27 mouse cellular contexts compared by ENCODE assay signal in the genomic region with DNA sequence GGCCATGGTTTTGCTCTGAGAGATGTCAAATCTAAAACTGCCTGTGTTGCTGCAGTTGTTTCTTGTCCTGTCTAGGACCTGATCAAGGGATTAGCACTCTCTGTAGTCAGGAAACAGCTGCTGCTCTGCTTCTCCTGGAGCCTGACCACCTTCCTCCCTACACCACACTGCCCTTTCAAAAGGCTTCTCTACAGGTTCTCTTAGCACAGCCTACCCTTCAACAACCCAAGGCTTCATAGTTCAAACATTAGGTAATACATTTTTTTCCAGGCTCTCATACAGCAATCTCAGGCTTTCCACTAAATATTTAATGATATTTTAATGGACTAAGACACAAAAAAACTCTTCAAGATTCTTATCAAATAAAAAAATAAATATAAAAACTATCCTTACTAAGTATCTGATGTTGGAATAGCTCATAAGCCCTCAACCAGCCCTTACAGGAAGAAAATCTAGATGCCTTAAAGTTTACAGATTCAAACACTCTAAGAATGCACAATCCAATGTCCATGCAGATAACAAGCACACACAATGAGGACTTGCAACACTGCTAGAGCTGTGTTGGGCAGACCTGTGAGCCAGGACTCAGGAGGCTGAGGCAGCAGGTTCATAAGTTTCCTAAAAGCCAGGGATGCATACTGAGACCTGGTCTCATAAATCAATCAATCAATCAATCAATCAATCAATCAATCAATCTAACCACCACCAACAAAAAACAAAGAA. TPM values are rescaled to one million over a fixed set of nuclear protein-coding genes. Genes with fewer than 3 reads are reported as not detected.
DNase-seq lines count a peak whose midpoint lies in the region; ATAC-seq and TF ChIP-seq lines count a peak whose summit lies in the region.
"Had no signal": no experiment of that assay in that cellular context is flagged by ENCODE, and none has a peak within 500 bp of the region (broad histone marks: within the 10 kb centered on the region; RNA-seq: fewer than 3 reads in every experiment).

No protein-coding gene starts in this region.

- H3K4me3 ChIP-seq in kidney, adult 2 months (ENCODE audit: insufficient read depth, low read depth, low read length) = no peak overlapping the region
- no peak overlapping the region for H3K4me3 ChIP-seq in lung, embryonic 14.5 days (ENCODE audit: low read depth, low read length)
- no peak overlapping the region for H3K4me3 ChIP-seq in stomach, embryonic 15.5 days (replicated peaks)
- no peak overlapping the region for H3K4me3 ChIP-seq in stomach, postnatal 0 days (ENCODE audit: low read depth, low read length)
- H3K4me3 ChIP-seq: embryonic facial prominence, embryonic 13.5 days; erythroblast, embryonic 14.5 days; forebrain, embryonic 12.5 days; heart, adult 2 months; limb, embryonic 13.5 days; neural tube, embryonic 15.5 days had no signal

- H3K27ac ChIP-seq in kidney, adult 2 months (ENCODE audit: insufficient read depth, low read depth, low read length) = peak overlapping the region; percentile 71
- H3K27ac ChIP-seq in lung, embryonic 14.5 days (ENCODE audit: low read depth) = peak overlapping the region; percentile 34; the same call in 1 of the 2 replicates
- H3K27ac ChIP-seq in stomach, embryonic 15.5 days = no peak overlapping the region
- no peak overlapping the region for H3K27ac ChIP-seq in stomach, postnatal 0 days (replicated peaks)
- H3K27ac ChIP-seq: embryonic facial prominence, embryonic 13.5 days; forebrain, embryonic 12.5 days; heart, adult 2 months; limb, embryonic 13.5 days; neural tube, embryonic 15.5 days had no signal

- peaks cover 2% of the 10 kb centered on the region for H3K36me3 ChIP-seq in kidney, adult 2 months (ENCODE audit: control insufficient read depth, insufficient read depth, low read length)
- no peaks in the 10 kb centered on the region for H3K36me3 ChIP-seq in lung, embryonic 14.5 days (ENCODE audit: insufficient read depth)
- H3K36me3 ChIP-seq in stomach, embryonic 15.5 days = no peaks in the 10 kb centered on the region
- H3K36me3 ChIP-seq in stomach, postnatal 0 days (ENCODE audit: control insufficient read depth, insufficient read depth, low read length) = no peaks in the 10 kb centered on the region
- H3K36me3 ChIP-seq: embryonic facial prominence, embryonic 13.5 days; limb, embryonic 13.5 days; neural tube, embryonic 15.5 days had no signal

- no peak for TF ChIP-seq POLR2A in kidney, adult 2 months (IDR thresholded peaks at IDR 0.05; ENCODE audit: low read depth, low read length)

- DNase-seq in kidney, adult 2 months = no peak
- DNase-seq in kidney, postnatal 10 days = no peak
- DNase-seq in lung, embryonic 14.5 days = no peak
- DNase-seq in lung, adult 18-20 months = no peak
- no peak for DNase-seq in stomach, postnatal 0 days (ENCODE audit: low spot score)
- DNase-seq in spleen, postnatal 36 days (ENCODE audit: low spot score in 2 of 2) = no peak
- DNase-seq: adrenal gland, postnatal 14 days; cerebellum, adult 2 months; cerebellum, postnatal 25 days; embryo, embryonic 11 days; gastrocnemius, postnatal 36 days; heart, adult 2 months; heart, postnatal 4 days; kidney, adult 18-20 months; kidney, postnatal 36 days; lung, postnatal 10 days; right cerebral cortex, adult 18-20 months; right cerebral cortex, postnatal 4 days; thymus, adult 2 months; thymus, postnatal 4 days had no signal

- H3K27me3 ChIP-seq in kidney, adult 2 months (replicated peaks; ENCODE audit: control insufficient read depth, insufficient read depth, low read length) = no peaks in the 10 kb centered on the region
- H3K27me3 ChIP-seq in lung, embryonic 14.5 days (ENCODE audit: insufficient read depth, low read length) = no peaks in the 10 kb centered on the region
- no peaks in the 10 kb centered on the region for H3K27me3 ChIP-seq in stomach, embryonic 15.5 days (replicated peaks)
- H3K27me3 ChIP-seq in stomach, postnatal 0 days (ENCODE audit: control insufficient read depth, insufficient read depth, low read length) = no peaks in the 10 kb centered on the region
- H3K27me3 ChIP-seq: embryonic facial prominence, embryonic 13.5 days; forebrain, embryonic 12.5 days; limb, embryonic 13.5 days; neural tube, embryonic 15.5 days had no signal

- H3K9ac ChIP-seq in lung, embryonic 14.5 days = no peak overlapping the region
- no peak overlapping the region for H3K9ac ChIP-seq in stomach, embryonic 15.5 days
- no peak overlapping the region for H3K9ac ChIP-seq in stomach, postnatal 0 days (ENCODE audit: low read length)
- H3K9ac ChIP-seq: embryonic facial prominence, embryonic 13.5 days; forebrain, embryonic 12.5 days; limb, embryonic 13.5 days; neural tube, embryonic 15.5 days had no signal

- peaks cover 37% of the 10 kb centered on the region for H3K4me1 ChIP-seq in kidney, adult 2 months (ENCODE audit: control insufficient read depth, insufficient read depth, low read length)
- no peaks in the 10 kb centered on the region for H3K4me1 ChIP-seq in lung, embryonic 14.5 days (ENCODE audit: insufficient read depth)
- peaks cover 2% of the 10 kb centered on the region; the same call in 1 of the 2 replicates for H3K4me1 ChIP-seq in stomach, embryonic 15.5 days
- H3K4me1 ChIP-seq in stomach, postnatal 0 days (replicated peaks; ENCODE audit: control insufficient read depth, insufficient read depth) = no peaks in the 10 kb centered on the region
- H3K4me1 ChIP-seq: neural tube, embryonic 15.5 days had no signal

- no peaks in the 10 kb centered on the region for H3K9me3 ChIP-seq in lung, embryonic 14.5 days (ENCODE audit: low read depth, low read length)
- H3K9me3 ChIP-seq in stomach, embryonic 15.5 days = no peaks in the 10 kb centered on the region
- H3K9me3 ChIP-seq in stomach, postnatal 0 days (ENCODE audit: control insufficient read depth, low read length) = no peaks in the 10 kb centered on the region
- H3K9me3 ChIP-seq: embryonic facial prominence, embryonic 13.5 days; forebrain, embryonic 12.5 days; limb, embryonic 13.5 days; neural tube, embryonic 15.5 days had no signal

- peak; percentile 53; the same call in 1 of the 2 replicates for ATAC-seq in lung, embryonic 14.5 days (ENCODE audit: insufficient read depth)
- 0 out of 2 replicates have a peak, but pooled peaks have one; percentile 41 for ATAC-seq in stomach, embryonic 15.5 days (ENCODE audit: insufficient read depth, low FRiP score, low read depth)
- no peak for ATAC-seq in stomach, postnatal 0 days (ENCODE audit: low FRiP score, low TSS enrichment)
- ATAC-seq: CD4-positive, CD25-positive, alpha-beta regulatory T cell, adult 4 months had no signal

- TF ChIP-seq CTCF in kidney, adult 2 months (conservative IDR thresholded peaks at IDR 0.05; ENCODE audit: insufficient read depth, insufficient read length, low read depth, low read length) = no peak
- no peak for TF ChIP-seq CTCF in lung, embryonic 14.5 days (IDR thresholded peaks at IDR 0.05; ENCODE audit: low read depth)
- no peak for TF ChIP-seq CTCF in stomach, postnatal 0 days (IDR thresholded peaks at IDR 0.05; ENCODE audit: low read depth)

- no peak for TF ChIP-seq EP300 in stomach, postnatal 0 days (optimal IDR thresholded peaks at IDR 0.05)

- H3K4me2 ChIP-seq in lung, embryonic 14.5 days = no peak overlapping the region
- H3K4me2 ChIP-seq in stomach, embryonic 15.5 days = no peak overlapping the region
- H3K4me2 ChIP-seq in stomach, postnatal 0 days (replicated peaks; ENCODE audit: low read depth) = no peak overlapping the region
- H3K4me2 ChIP-seq: embryonic facial prominence, embryonic 13.5 days; forebrain, embryonic 12.5 days; limb, embryonic 13.5 days; neural tube, embryonic 15.5 days had no signal

RNA-seq across cellular contexts. Expression of gene Epb41l5, which starts 7.5 kb away (rescaled TPM):
- polyA plus RNA-seq in kidney, adult 2 months (2012; rRNA removed) = 32.7 and 33.3 TPM in 2 replicates
- polyA plus RNA-seq in lung, embryonic 14.5 days (2014; fragmentation: Nextera tagmentation; extraction: Ambion mirVana) = 49.9 and 55.7 TPM in 2 replicates
- 35.1 and 38.9 TPM in 2 replicates for polyA plus RNA-seq in stomach, embryonic 15.5 days (2015; fragmentation: Nextera tagmentation; extraction: Ambion mirVana)
- 17.7 and 19.0 TPM in 2 replicates for polyA plus RNA-seq in stomach, postnatal 0 days (2015; fragmentation: Nextera tagmentation; extraction: Ambion mirVana)

Comparison
In these comparisons a context has a peak if more than half of its experiments do, and no peak if none do; other contexts are left out.
1. H3K27ac ChIP-seq: peak in kidney, adult 2 months (single experiment) and lung, embryonic 14.5 days (single experiment); none in stomach, embryonic 15.5 days (single experiment) and stomach, postnatal 0 days (single experiment).